Mouse (Mus musculus) neural tube, embryonic 11.5 days (tissue): ENCODE measurements around the gene Dync1i1. TPM values are rescaled to one million over a fixed set of nuclear protein-coding genes. Genes with fewer than 3 reads are reported as not detected.

Source experiments
- ATAC-seq: fragments of 200-750 bp; cut with Nextera tagmentation; 2 replicates; pipeline ENCODE4 v1.8.0; 2017; ENCODE audit warnings: moderate number of reproducible peaks, mild to moderate bottlenecking, moderate TSS enrichment, moderate library complexity; ENCODE audit not compliant: insufficient read depth, low FRiP score, low TSS enrichment
- DNase-seq: peaks from one replicate; pipeline ENCODE4 v3.0.0-alpha.2; 2015; ENCODE audit warnings: low spot score
- H3K27ac ChIP-seq: fragments of 300-500 bp; sonication (generic); 2 replicates; pipeline ENCODE4 v1.5.1; 2014; ENCODE audit warnings: low read depth, mild to moderate bottlenecking, low read length
- H3K27me3 ChIP-seq: fragments of 300-500 bp; sonication (generic); 2 replicates; pipeline ENCODE4 v1.6.1; 2014; ENCODE audit warnings: mild to moderate bottlenecking, low read length, mixed read lengths; ENCODE audit not compliant: control insufficient read depth, insufficient read depth
- H3K36me3 ChIP-seq: fragments of 300-500 bp; sonication (generic); 2 replicates; pipeline ENCODE4 v1.6.1; 2014; ENCODE audit warnings: mild to moderate bottlenecking, low read length, moderate library complexity, mixed read lengths; ENCODE audit not compliant: control insufficient read depth, insufficient read depth
- H3K4me1 ChIP-seq: fragments of 300-500 bp; sonication (generic); 2 replicates; pipeline ENCODE4 v1.6.1; 2014; ENCODE audit warnings: low read length, mixed read lengths; ENCODE audit not compliant: control insufficient read depth, insufficient read depth
- H3K4me2 ChIP-seq: fragments of 300-500 bp; sonication (generic); 2 replicates; pipeline ENCODE4 v1.6.1; 2014; ENCODE audit warnings: low read depth, mild to moderate bottlenecking, moderate library complexity
- H3K4me3 ChIP-seq: fragments of 300-500 bp; sonication (generic); 2 replicates; pipeline ENCODE4 v1.5.1; 2014; ENCODE audit warnings: low read depth, low read length
- H3K9ac ChIP-seq: fragments of 300-500 bp; sonication (generic); 2 replicates; pipeline ENCODE4 v1.6.1; 2014; ENCODE audit warnings: mild to moderate bottlenecking, low read length
- H3K9me3 ChIP-seq: fragments of 300-500 bp; sonication (generic); 2 replicates; pipeline ENCODE4 v1.6.1; 2016; ENCODE audit warnings: low read length; ENCODE audit not compliant: control insufficient read depth
- WGBS: fragments of 180-500 bp; shearing (Covaris S2); extraction: QIAGEN DNeasy Blood & Tissue Kit; methylation state at CpG from one replicate; pipeline ENCODE4 v1.1.7; 2014; 5-methylcytosine and 5-hydroxymethylcytosine counted together
- polyA plus RNA-seq: library from polyadenylated mRNA; unstranded; fragments of >200 nt; fragmentation: Nextera tagmentation; extraction: Ambion mirVana; gene quantifications from 2 replicates; pipeline ENCODE4 v1.2.1, GENCODE M21; 2014

Gene Dync1i1
- polyA plus RNA-seq, 1 experiment from 2014 or later, result 11.5 TPM

- H3K4me2 ChIP-seq, result no peak overlapping the region
- H3K4me3 ChIP-seq, result no peak overlapping the region
- 57% methylated on average over 4 of the region's 4 CpGs for WGBS
- no peaks in the 10 kb centered on the region for H3K4me1 ChIP-seq
- H3K36me3 ChIP-seq, result no peaks in the 10 kb centered on the region
- H3K9ac ChIP-seq, result no peak overlapping the region
- ATAC-seq, result no peak
- H3K27ac ChIP-seq, result no peak overlapping the region
- DNase-seq, result no peak
- no peaks in the 10 kb centered on the region for H3K9me3 ChIP-seq
- H3K27me3 ChIP-seq, result no peaks in the 10 kb centered on the region
These were observed 101.6 kb downstream of the Dync1i1 start for GRCm38 (mm10) chr6:5827064-5827463.

- no peaks in the 10 kb centered on the region for H3K27me3 ChIP-seq
- no peak overlapping the region for H3K4me3 ChIP-seq
- H3K36me3 ChIP-seq, result no peaks in the 10 kb centered on the region
- no peak for DNase-seq
- WGBS, result 66% methylated on average over 14 of the region's 14 CpGs
- ATAC-seq, result no peak
- no peaks in the 10 kb centered on the region for H3K9me3 ChIP-seq
- H3K9ac ChIP-seq, result no peak overlapping the region
- H3K4me1 ChIP-seq, result no peaks in the 10 kb centered on the region
- H3K4me2 ChIP-seq, result no peak overlapping the region
- no peak overlapping the region for H3K27ac ChIP-seq
These were observed 103.1 kb downstream of the Dync1i1 start for GRCm38 (mm10) chr6:5828409-5828974.

- no peak for DNase-seq
These were observed 103.7 kb downstream of the Dync1i1 start for GRCm38 (mm10) chr6:5829148-5829547.

GRCm38 (mm10) chr6:5830717-5831116 is 105.3 kb downstream of the Dync1i1 start:
- Histone ChIP-seq H3K9ac (no peak overlapping the region), H3K9me3 (no peaks in the 10 kb centered on the region), H3K4me1 (no peaks in the 10 kb centered on the region), H3K27ac (no peak overlapping the region), H3K4me3 (no peak overlapping the region), H3K4me2 (no peak overlapping the region), H3K27me3 (no peaks in the 10 kb centered on the region), H3K36me3 (no peaks in the 10 kb centered on the region)
- ATAC-seq (no peak), DNase-seq (no peak)
- 74% methylated on average over 2 of the region's 2 CpGs for WGBS

More at GRCm38 (mm10) chr6:5829148-5829547, 103.7 kb downstream of the Dync1i1 start:
- Histone ChIP-seq H3K9me3 (no peaks in the 10 kb centered on the region), H3K4me2 (no peak overlapping the region), H3K36me3 (no peaks in the 10 kb centered on the region), H3K4me3 (no peak overlapping the region), H3K27ac (no peak overlapping the region), H3K4me1 (no peaks in the 10 kb centered on the region), H3K9ac (no peak overlapping the region), H3K27me3 (no peaks in the 10 kb centered on the region)
- ATAC-seq, result no peak
- 64% methylated on average over 9 of the region's 9 CpGs for WGBS

- 80% methylated on average over 3 of the region's 3 CpGs for WGBS
- Histone ChIP-seq H3K4me2 (no peak overlapping the region), H3K27ac (no peak overlapping the region), H3K9me3 (no peaks in the 10 kb centered on the region), H3K9ac (no peak overlapping the region), H3K4me3 (no peak overlapping the region), H3K36me3 (no peaks in the 10 kb centered on the region), H3K4me1 (no peaks in the 10 kb centered on the region), H3K27me3 (no peaks in the 10 kb centered on the region)
- no peak for ATAC-seq
- no peak for DNase-seq
These were observed 105.8 kb downstream of the Dync1i1 start for GRCm38 (mm10) chr6:5831233-5831632.

- Histone ChIP-seq H3K4me1 (no peaks in the 10 kb centered on the region), H3K4me2 (no peak overlapping the region), H3K4me3 (no peak overlapping the region), H3K9me3 (no peaks in the 10 kb centered on the region), H3K36me3 (no peaks in the 10 kb centered on the region), H3K9ac (no peak overlapping the region), H3K27ac (no peak overlapping the region), H3K27me3 (no peaks in the 10 kb centered on the region)
- 90% methylated on average over 2 of the region's 2 CpGs for WGBS
- ATAC-seq (no peak), DNase-seq (no peak)
These were observed 107.4 kb downstream of the Dync1i1 start for GRCm38 (mm10) chr6:5832838-5833237.

GRCm38 (mm10) chr6:5842466-5842865 is 117.0 kb downstream of the Dync1i1 start:
- Histone ChIP-seq H3K9ac (no peak overlapping the region), H3K4me2 (no peak overlapping the region), H3K4me3 (no peak overlapping the region), H3K27ac (no peak overlapping the region), H3K36me3 (no peaks in the 10 kb centered on the region), H3K9me3 (no peaks in the 10 kb centered on the region), H3K4me1 (no peaks in the 10 kb centered on the region), H3K27me3 (no peaks in the 10 kb centered on the region)
- no peak for DNase-seq
- 83% methylated on average over 5 of the region's 5 CpGs for WGBS
- no peak for ATAC-seq

- 98% methylated on average over 5 of the region's 5 CpGs for whole genome bisulfite sequencing
- ATAC-seq (no peak), DNase-seq (no peak)
- no peaks in the 10 kb centered on the region for H3K9me3 ChIP-seq
- no peaks in the 10 kb centered on the region for H3K4me1 ChIP-seq
- H3K27ac ChIP-seq, result no peak overlapping the region
- H3K27me3 ChIP-seq, result no peaks in the 10 kb centered on the region
- H3K36me3 ChIP-seq, result no peaks in the 10 kb centered on the region
- no peak overlapping the region for H3K4me2 ChIP-seq
- H3K4me3 ChIP-seq, result no peak overlapping the region
- no peak overlapping the region for H3K9ac ChIP-seq
These were observed 120.7 kb downstream of the Dync1i1 start for GRCm38 (mm10) chr6:5846154-5846553.

GRCm38 (mm10) chr6:5854048-5854836 is 128.8 kb downstream of the Dync1i1 start:
- no peak for DNase-seq
- H3K4me1 ChIP-seq, result no peaks in the 10 kb centered on the region

More at GRCm38 (mm10) chr6:5854048-5854836, 128.8 kb downstream of the Dync1i1 start:
- Histone ChIP-seq H3K27me3 (no peaks in the 10 kb centered on the region), H3K9ac (no peak overlapping the region), H3K4me2 (no peak overlapping the region), H3K27ac (no peak overlapping the region), H3K36me3 (no peaks in the 10 kb centered on the region), H3K9me3 (no peaks in the 10 kb centered on the region), H3K4me3 (no peak overlapping the region)
- WGBS, result 89% methylated on average over 12 of the region's 12 CpGs
- no peak for ATAC-seq
